Mouse (Mus musculus): ENCODE measurements at regions not wholly inside any gene's neighbourhood (a gene's known extent, or its start where the extent isn't known, plus 50 kb on each side); places are given as distances from the start of the nearest gene placed in this dataset.

GRCm38 (mm10) chr15:88314810-88315459, 285.2 kb upstream of the Zdhhc25 start:
- TF ChIP-seq CTCF (conservative IDR thresholded peaks at IDR 0.05; ENCODE audit: low read length), result no peak
- TF ChIP-seq NANOG (IDR thresholded peaks at IDR 0.05; ENCODE audit: borderline replicate concordance, low read length), result no peak
